Comparison of ENCODE assay signal across 17 mouse cellular contexts in the genomic region with DNA sequence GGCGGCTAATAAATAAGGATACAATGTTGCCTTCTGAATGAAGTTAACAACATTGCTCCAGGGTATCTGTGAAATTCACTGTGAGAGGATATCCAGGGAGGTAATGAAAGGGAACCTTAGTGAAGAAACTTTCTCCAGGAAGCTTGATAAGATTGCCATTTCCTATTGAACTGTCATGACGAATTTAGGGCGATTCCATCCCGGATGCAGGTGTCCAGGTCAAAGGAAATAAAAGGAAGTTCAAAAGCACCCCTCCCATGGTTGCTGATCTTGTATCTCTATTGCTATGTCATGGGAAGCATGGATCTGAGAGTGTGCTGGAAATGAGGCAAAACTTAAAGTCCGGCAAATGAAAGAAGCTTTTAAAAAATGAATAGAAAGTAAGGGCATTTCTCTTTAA.
DNase-seq lines count a peak whose midpoint lies in the region; ATAC-seq and TF ChIP-seq lines count a peak whose summit lies in the region.
"Had no signal": no experiment of that assay in that cellular context is flagged by ENCODE, and none has a peak within 500 bp of the region (broad histone marks: within the 10 kb centered on the region; RNA-seq: fewer than 3 reads in every experiment).

No protein-coding gene starts in this region.

- no peaks in the 10 kb centered on the region for H3K9me3 ChIP-seq in liver, postnatal 0 days (ENCODE audit: low read length)
- H3K9me3 ChIP-seq in liver, embryonic 11.5 days (ENCODE audit: control insufficient read depth, low read length), result no peaks in the 10 kb centered on the region
- H3K9me3 ChIP-seq: embryonic facial prominence, embryonic 10.5 days; forebrain, embryonic 13.5 days; liver, embryonic 13.5 days; megakaryocyte, embryonic 14.5 days; stomach, embryonic 15.5 days had no signal

- no peak for TF ChIP-seq EP300 in liver, postnatal 0 days (IDR thresholded peaks at IDR 0.05; ENCODE audit: low read depth)

- H3K4me1 ChIP-seq in liver, postnatal 0 days (ENCODE audit: insufficient read depth), result no peaks in the 10 kb centered on the region
- no peaks in the 10 kb centered on the region for H3K4me1 ChIP-seq in liver, embryonic 11.5 days (replicated peaks; ENCODE audit: control insufficient read depth, insufficient read depth, low read length)
- H3K4me1 ChIP-seq: forebrain, embryonic 13.5 days; liver, embryonic 13.5 days; stomach, embryonic 15.5 days had no signal

- 45% methylated on average over 5 of the region's 5 CpGs for WGBS in liver, postnatal 0 days (ENCODE audit: insufficient replicate concordance)
- 48% methylated on average over 5 of the region's 5 CpGs for WGBS in liver, embryonic 11.5 days

- no peak overlapping the region for H3K4me3 ChIP-seq in liver, postnatal 0 days (ENCODE audit: low read depth, low read length)
- H3K4me3 ChIP-seq in liver, embryonic 11.5 days (ENCODE audit: low read depth, low read length), result no peak overlapping the region
- H3K4me3 ChIP-seq: embryonic facial prominence, embryonic 10.5 days; forebrain, embryonic 13.5 days; layer of hippocampus, adult 2 months; liver, embryonic 13.5 days; megakaryocyte, embryonic 14.5 days; stomach, embryonic 15.5 days had no signal

- H3K36me3 ChIP-seq in liver, postnatal 0 days (replicated peaks; ENCODE audit: insufficient read depth, low read length), result no peaks in the 10 kb centered on the region
- H3K36me3 ChIP-seq in liver, embryonic 11.5 days (ENCODE audit: control insufficient read depth, insufficient read depth, low read length), result no peaks in the 10 kb centered on the region
- H3K36me3 ChIP-seq: embryonic facial prominence, embryonic 10.5 days; liver, embryonic 13.5 days; stomach, embryonic 15.5 days had no signal

- H3K27ac ChIP-seq in liver, postnatal 0 days (ENCODE audit: low read depth), result no peak overlapping the region
- H3K27ac ChIP-seq in liver, embryonic 11.5 days (ENCODE audit: low read depth, low read length), result no peak overlapping the region
- H3K27ac ChIP-seq: embryonic facial prominence, embryonic 10.5 days; forebrain, embryonic 13.5 days; layer of hippocampus, adult 2 months; liver, embryonic 13.5 days; stomach, embryonic 15.5 days had no signal

- no peak for TF ChIP-seq CTCF in liver, postnatal 0 days (IDR thresholded peaks at IDR 0.05; ENCODE audit: low read depth)

- H3K9ac ChIP-seq in liver, postnatal 0 days (replicated peaks), result no peak overlapping the region
- no peak overlapping the region for H3K9ac ChIP-seq in liver, embryonic 11.5 days (ENCODE audit: low read depth, low read length)
- H3K9ac ChIP-seq: forebrain, embryonic 13.5 days; liver, embryonic 13.5 days; stomach, embryonic 15.5 days had no signal

- DNase-seq in heart, adult 8-10 months (ENCODE audit: low spot score), result peak; percentile 34
- no peak for DNase-seq in heart, postnatal 25 days (ENCODE audit: low spot score)
- no peak for DNase-seq in liver, postnatal 0 days
- DNase-seq in liver, embryonic 11.5 days (ENCODE audit: low spot score), result no peak
- peak; percentile 2 to 19 for DNase-seq in kidney, adult 8-10 months
- no peak for DNase-seq in layer of hippocampus, adult 9-11 months
- DNase-seq: cerebellum, postnatal 25 days; liver, embryonic 13.5 days; lung, postnatal 10 days; thymus, adult 2 months had no signal

- intact Hi-C loops in heart, postnatal 25 days (cut with DNase I), result no loop called here

- no peak overlapping the region for H3K4me2 ChIP-seq in liver, postnatal 0 days (ENCODE audit: low read depth, low read length)
- no peak overlapping the region for H3K4me2 ChIP-seq in liver, embryonic 11.5 days
- H3K4me2 ChIP-seq: forebrain, embryonic 13.5 days; liver, embryonic 13.5 days; stomach, embryonic 15.5 days had no signal

- H3K27me3 ChIP-seq in liver, postnatal 0 days (ENCODE audit: insufficient read depth, low read length), result no peaks in the 10 kb centered on the region
- H3K27me3 ChIP-seq in liver, embryonic 11.5 days (replicated peaks; ENCODE audit: control insufficient read depth, insufficient read depth, low read length), result no peaks in the 10 kb centered on the region
- H3K27me3 ChIP-seq: forebrain, embryonic 13.5 days; liver, embryonic 13.5 days; megakaryocyte, embryonic 14.5 days; stomach, embryonic 15.5 days had no signal

- peak; percentile 25; the same call in 1 of the 2 replicates for ATAC-seq in liver, postnatal 0 days
- ATAC-seq in liver, embryonic 11.5 days (replicated peaks; ENCODE audit: low FRiP score), result no peak
- peak; percentile 65 for ATAC-seq in megakaryocyte progenitor cell, adult 5-6 weeks (replicated peaks; ENCODE audit: poor library complexity)
- ATAC-seq: activated CD4-positive, CD25-positive, alpha-beta regulatory T cell, adult 4 months; forebrain, embryonic 13.5 days had no signal

Comparison
In these comparisons a context has a peak if more than half of its experiments do, and no peak if none do; other contexts are left out.
1. DNase-seq: peak in heart, adult 8-10 months (single experiment) and kidney, adult 8-10 months (2 of 2); none in heart, postnatal 25 days (single experiment), liver, postnatal 0 days (single experiment), liver, embryonic 11.5 days (single experiment) and layer of hippocampus, adult 9-11 months (single experiment).